Mouse (Mus musculus) embryonic facial prominence, embryonic 12.5 days (tissue): ENCODE measurements around the gene Zc3h18. TPM values are rescaled to one million over a fixed set of nuclear protein-coding genes. Genes with fewer than 3 reads are reported as not detected.

Experiments used
- ATAC-seq: fragments of 200-750 bp; cut with Nextera tagmentation; 2 replicates; pipeline ENCODE4 v1.8.0; 2017; ENCODE audit not compliant: insufficient number of reproducible peaks, insufficient read depth, low FRiP score, low TSS enrichment
- H3K27ac ChIP-seq: fragments of 300-500 bp; sonication (generic); 2 replicates; pipeline ENCODE4 v1.5.1; 2016; ENCODE audit warnings: mild to moderate bottlenecking
- H3K27me3 ChIP-seq: fragments of 300-500 bp; sonication (generic); 2 replicates; pipeline ENCODE4 v1.6.1; 2016; ENCODE audit warnings: mild to moderate bottlenecking, moderate library complexity
- H3K36me3 ChIP-seq: fragments of 300-500 bp; sonication (generic); 2 replicates; pipeline ENCODE4 v1.6.1; 2016; ENCODE audit warnings: mild to moderate bottlenecking
- H3K4me1 ChIP-seq: fragments of 300-500 bp; sonication (generic); 2 replicates; pipeline ENCODE4 v1.6.1; 2016
- H3K4me2 ChIP-seq: fragments of 300-500 bp; sonication (generic); replicated peaks from 2 replicates; pipeline ENCODE4 v1.6.1; 2016; ENCODE audit warnings: mild to moderate bottlenecking, moderate library complexity
- H3K4me3 ChIP-seq: fragments of 300-500 bp; sonication (generic); 2 replicates; pipeline ENCODE4 v1.5.1; 2016; ENCODE audit warnings: mild to moderate bottlenecking
- H3K9ac ChIP-seq: fragments of 300-500 bp; sonication (generic); 2 replicates; pipeline ENCODE4 v1.6.1; 2016; ENCODE audit warnings: mild to moderate bottlenecking, moderate library complexity
- H3K9me3 ChIP-seq: fragments of 300-500 bp; sonication (generic); 2 replicates; pipeline ENCODE4 v1.6.1; 2016; ENCODE audit warnings: mild to moderate bottlenecking, moderate library complexity
- WGBS: fragments of 180-500 bp; shearing (Covaris S2); methylation state at CpG from one replicate; pipeline ENCODE4 v1.1.7; 2016; 5-methylcytosine and 5-hydroxymethylcytosine counted together
- polyA plus RNA-seq: library from polyadenylated mRNA; unstranded; fragments of >200 nt; fragmentation: Nextera tagmentation; extraction: Ambion mirVana; gene quantifications from 2 replicates; pipeline ENCODE4 v1.2.1, GENCODE M21; 2016

The Zc3h18 gene
- 66.1 and 67.9 TPM in 2 replicates for polyA plus RNA-seq

DNA sequence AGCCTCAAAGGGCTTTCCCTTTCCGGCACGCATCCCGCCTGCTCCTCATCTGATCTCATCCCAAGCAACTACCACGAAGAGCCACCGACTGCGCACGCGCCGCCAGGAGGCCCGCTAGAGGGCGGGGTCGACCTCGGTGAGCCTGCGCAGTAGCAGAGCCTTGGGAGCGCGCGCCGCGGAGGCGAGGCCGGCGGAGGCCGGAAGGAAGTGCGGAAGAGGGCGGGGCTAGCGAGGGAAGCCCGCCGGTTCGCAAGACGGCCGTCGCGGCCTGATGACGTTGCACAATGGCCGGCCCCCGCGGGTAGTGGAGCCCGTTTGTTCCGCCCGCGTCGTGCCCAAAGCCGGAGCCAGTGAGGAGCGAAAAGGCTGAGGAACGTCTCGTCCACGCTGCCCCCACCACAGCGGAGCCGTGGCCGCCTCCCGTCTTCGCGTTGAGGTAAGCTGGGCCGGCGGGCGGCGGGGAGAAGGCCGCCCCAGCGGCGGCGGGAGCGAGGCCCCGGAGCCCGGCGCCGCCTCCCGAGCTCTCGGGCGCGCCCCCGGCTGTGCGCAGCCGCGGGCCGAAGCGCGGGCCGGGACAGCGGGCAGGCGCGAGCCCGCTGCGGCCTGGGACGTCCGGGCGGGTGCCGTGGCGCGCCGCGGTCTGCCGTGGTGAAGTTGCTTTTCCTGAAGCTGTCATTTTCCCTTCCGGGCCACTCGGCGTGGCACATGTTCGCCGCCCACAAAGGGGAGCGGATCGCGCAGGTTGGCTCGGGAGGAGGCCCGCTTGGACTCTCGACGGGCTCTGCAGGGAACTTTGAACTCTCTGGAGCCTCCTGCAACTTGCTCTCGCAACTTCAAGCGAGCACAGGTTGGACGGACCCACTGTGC, at the start of gene Zc3h18:
Gene Zc3h18, plus strand, starts transcription at position 245 of the 867 bp plus-strand sequence.
- no peaks in the 10 kb centered on the region for H3K27me3 ChIP-seq
- H3K9me3 ChIP-seq, result no peaks in the 10 kb centered on the region
- H3K27ac ChIP-seq, result peak within 1 kb of the TSS; percentile 92
- peak within 1 kb of the TSS; percentile 83 for H3K4me2 ChIP-seq
- peaks cover 14% of the 10 kb centered on the region; the same call in 1 of the 2 replicates for H3K36me3 ChIP-seq
- peaks cover 19% of the 10 kb centered on the region for H3K4me1 ChIP-seq
- H3K4me3 ChIP-seq, result peak within 1 kb of the TSS; percentile 91
- peak within 1 kb of the TSS; percentile 91 for H3K9ac ChIP-seq
- WGBS, result under 1% methylated on average over 106 of the region's 107 CpGs
- peak; percentile 94 for ATAC-seq

DNA sequence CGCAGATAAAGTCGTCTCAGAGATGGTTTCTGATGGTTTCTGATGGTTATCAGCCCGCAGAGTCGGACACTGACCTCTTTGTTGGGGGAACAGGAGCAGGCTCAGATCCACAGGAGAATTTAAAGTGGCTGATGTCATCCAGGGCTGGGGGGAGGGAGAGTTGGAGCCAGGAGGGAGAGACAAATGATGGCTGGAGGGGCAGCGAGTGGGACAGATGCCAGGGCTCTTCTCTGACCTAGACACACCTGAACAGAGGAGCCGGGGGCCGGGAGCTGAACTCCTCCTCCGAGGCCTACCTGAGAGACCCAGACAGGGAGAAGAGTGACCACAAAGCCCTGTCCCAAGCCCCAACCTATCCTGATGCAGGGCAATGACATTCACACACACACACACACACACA, 47.3 kb upstream of the Zc3h18 start:
- H3K9me3 ChIP-seq, result no peaks in the 10 kb centered on the region
- peaks cover 23% of the 10 kb centered on the region for H3K27me3 ChIP-seq
- no peak overlapping the region for H3K9ac ChIP-seq
- H3K4me3 ChIP-seq, result no peak overlapping the region
- no peak overlapping the region for H3K4me2 ChIP-seq
- ATAC-seq, result no peak
- H3K4me1 ChIP-seq, result peaks cover 10% of the 10 kb centered on the region; the same call in 1 of the 2 replicates
- H3K36me3 ChIP-seq, result peaks cover 5% of the 10 kb centered on the region; the same call in 1 of the 2 replicates
- 0 out of 2 replicates have a peak overlapping the region, but pooled peaks have one; percentile 1 for H3K27ac ChIP-seq
- WGBS, result 57% methylated on average over 8 of the region's 8 CpGs

DNA sequence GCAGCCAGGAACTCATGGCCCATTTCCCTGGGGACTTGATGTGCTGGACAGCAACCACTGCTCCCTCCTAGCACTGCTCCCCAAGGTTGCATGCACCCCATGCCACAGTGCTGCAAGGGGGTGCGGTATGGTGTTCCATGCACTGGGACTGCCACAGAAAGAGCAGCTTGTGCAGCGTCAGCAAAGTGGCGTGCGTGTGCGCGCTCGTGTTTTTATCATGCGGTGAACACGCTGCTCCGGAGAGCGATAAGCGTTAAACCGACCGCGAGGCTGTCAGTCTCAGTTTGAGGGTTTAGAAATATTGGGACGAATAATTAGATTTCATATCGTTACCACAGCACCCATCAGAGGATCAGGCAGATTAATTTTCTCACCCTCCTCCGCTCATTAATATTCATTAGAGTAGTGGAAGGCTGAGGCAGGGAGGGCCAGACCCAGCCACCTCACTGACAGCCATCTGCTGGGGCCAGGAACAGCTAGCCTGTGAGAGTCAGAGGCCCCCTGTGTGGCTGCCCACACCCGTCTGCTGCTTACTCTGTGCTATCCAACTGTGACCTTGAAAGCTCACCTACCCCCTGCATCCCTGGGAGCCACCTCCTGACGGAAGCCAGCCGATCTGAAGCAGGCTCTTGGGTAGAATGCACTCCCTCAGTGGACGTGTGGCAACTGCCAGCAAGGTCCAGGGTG, 46.7 kb upstream of the Zc3h18 start:
- 80% methylated on average over 22 of the region's 22 CpGs for WGBS
- H3K4me1 ChIP-seq, result peaks cover 10% of the 10 kb centered on the region; the same call in 1 of the 2 replicates
- no peaks in the 10 kb centered on the region for H3K9me3 ChIP-seq
- no peak for ATAC-seq
- 0 out of 2 replicates have a peak overlapping the region, but pooled peaks have one; percentile 1 for H3K27ac ChIP-seq
- H3K4me3 ChIP-seq, result no peak overlapping the region
- H3K9ac ChIP-seq, result no peak overlapping the region
- peaks cover 30% of the 10 kb centered on the region for H3K27me3 ChIP-seq
- H3K36me3 ChIP-seq, result peaks cover 5% of the 10 kb centered on the region; the same call in 1 of the 2 replicates
- no peak overlapping the region for H3K4me2 ChIP-seq

DNA sequence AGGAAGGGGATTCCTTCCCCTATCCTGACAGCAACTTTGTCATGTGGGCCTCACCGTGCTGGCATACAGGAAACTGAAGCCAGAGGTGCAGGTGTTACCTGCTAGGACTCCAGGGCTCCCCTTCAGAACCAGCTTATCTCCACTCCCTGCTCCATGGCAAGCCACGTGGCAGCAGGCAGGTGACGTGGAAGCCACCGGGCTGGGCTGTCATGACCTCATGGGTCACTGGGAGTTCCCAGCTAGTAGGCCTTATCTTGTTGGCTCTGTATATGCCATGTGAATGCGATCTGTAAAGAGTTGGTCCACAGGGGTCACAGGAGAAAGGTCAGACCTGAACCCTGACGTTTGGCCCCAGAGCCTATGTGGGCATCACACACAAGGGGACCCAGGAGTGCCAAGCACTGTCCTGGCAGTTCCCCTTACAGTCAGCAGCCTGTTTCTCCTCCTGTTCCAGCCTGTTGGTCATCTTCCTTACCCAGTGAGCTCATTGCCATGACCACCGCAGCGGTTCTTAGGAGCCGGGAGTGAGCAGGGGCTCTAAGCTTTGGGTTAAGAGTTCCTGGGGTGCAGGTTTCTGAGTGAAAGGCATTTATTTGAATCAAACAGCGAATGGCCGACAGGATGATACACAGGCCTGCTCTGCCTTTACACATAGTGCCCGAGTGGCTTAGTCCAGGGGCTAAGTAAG, 45.8 kb upstream of the Zc3h18 start:
- 76% methylated on average over 12 of the region's 12 CpGs for WGBS
- peaks cover 12% of the 10 kb centered on the region; the same call in 1 of the 2 replicates for H3K4me1 ChIP-seq
- H3K4me2 ChIP-seq, result no peak overlapping the region
- no peak overlapping the region for H3K27ac ChIP-seq
- no peak for ATAC-seq
- H3K36me3 ChIP-seq, result peaks cover 14% of the 10 kb centered on the region; the same call in 1 of the 2 replicates
- H3K9me3 ChIP-seq, result no peaks in the 10 kb centered on the region
- peaks cover 32% of the 10 kb centered on the region for H3K27me3 ChIP-seq
- no peak overlapping the region for H3K9ac ChIP-seq
- no peak overlapping the region for H3K4me3 ChIP-seq

DNA sequence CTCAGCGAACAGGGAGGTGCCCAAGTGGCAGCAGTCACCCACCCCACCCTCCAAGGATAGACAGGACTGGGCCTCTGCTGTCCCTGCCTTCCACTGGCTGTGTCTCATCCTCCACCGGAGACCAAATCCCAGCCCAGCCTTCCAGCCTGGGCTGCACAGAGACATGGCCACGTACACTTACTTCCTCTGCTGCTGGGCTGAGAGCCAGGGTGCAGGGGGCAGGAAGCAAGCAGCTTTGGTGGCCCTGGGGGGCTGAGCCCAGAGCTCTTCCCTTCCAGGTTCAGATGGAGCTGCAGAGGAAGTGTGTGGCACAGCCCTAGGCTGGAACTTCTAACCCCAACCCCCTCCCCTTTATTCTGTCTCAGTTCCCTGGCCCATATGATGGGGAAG, 45.3 kb upstream of the Zc3h18 start:
- Histone ChIP-seq H3K9me3 (no peaks in the 10 kb centered on the region), H3K4me1 (peaks cover 10% of the 10 kb centered on the region; the same call in 1 of the 2 replicates), H3K27me3 (peaks cover 33% of the 10 kb centered on the region), H3K36me3 (peaks cover 14% of the 10 kb centered on the region; the same call in 1 of the 2 replicates), H3K4me2 (no peak overlapping the region), H3K27ac (no peak overlapping the region), H3K9ac (no peak overlapping the region), H3K4me3 (no peak overlapping the region)
- ATAC-seq, result no peak
- 49% methylated on average over 3 of the region's 3 CpGs for WGBS

DNA sequence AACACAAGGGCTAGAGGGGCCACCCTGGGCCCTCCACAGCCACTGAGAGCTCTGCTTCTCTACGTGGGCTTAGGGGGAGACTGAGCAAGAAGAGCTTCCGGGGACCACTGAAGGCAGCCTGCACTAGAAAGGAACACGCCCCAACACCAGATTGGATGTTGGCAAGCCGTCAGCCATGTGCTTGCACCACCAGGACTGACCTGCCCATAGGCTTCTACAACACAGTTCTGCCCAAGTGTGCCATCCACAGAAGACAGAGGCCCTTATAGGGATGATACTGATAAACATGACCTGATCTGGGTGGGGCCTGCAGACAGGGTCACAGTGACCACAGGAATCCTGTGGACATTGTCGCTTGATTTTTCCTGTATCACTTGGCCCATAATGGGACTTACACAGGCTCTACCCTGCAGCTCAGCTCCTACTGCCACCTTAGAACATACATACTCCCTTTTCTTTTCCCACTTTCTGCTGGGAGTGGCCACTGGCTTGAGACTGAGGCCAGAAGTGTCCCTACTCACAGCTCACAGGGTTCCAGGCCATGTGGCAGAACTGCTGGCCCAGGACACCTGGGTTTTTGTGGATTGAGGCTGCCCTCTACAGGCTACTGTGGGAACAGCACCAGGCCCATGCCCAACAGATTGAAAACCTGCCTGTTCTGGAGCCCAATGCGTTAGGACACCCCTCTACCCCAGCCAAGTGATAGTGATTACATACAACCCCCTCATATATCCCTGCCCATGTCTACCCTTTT, 43.5 kb upstream of the Zc3h18 start:
- H3K9ac ChIP-seq, result no peak overlapping the region
- no peak for ATAC-seq
- H3K27me3 ChIP-seq, result peaks cover 43% of the 10 kb centered on the region
- peaks cover 14% of the 10 kb centered on the region; the same call in 1 of the 2 replicates for H3K36me3 ChIP-seq
- no peak overlapping the region for H3K27ac ChIP-seq
- H3K4me1 ChIP-seq, result peaks cover 18% of the 10 kb centered on the region; the same call in 1 of the 2 replicates
- 70% methylated on average over 6 of the region's 6 CpGs for WGBS
- no peak overlapping the region for H3K4me3 ChIP-seq
- H3K4me2 ChIP-seq, result no peak overlapping the region
- H3K9me3 ChIP-seq, result no peaks in the 10 kb centered on the region

DNA sequence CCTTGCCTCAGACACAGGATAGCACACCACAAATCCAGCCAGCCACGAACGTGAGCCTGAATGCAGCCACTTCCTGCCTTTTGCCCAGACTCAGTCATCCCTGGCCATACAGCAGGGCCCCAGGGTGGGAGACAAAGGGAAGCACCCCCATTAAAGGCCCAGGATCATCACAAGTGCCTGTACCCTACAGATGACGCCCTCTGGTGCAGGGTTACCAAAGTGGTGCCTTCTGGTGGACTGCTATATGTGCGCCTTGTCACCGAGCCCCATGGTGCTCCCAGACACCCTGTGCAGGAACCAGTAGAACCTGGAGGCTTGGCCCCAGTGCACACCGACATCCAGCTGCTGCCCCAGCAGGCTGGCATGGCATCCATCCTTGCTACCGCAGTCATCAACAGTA, 42.9 kb upstream of the Zc3h18 start:
- no peak overlapping the region for H3K4me2 ChIP-seq
- 77% methylated on average over 7 of the region's 7 CpGs for WGBS
- ATAC-seq, result no peak
- H3K27me3 ChIP-seq, result peaks cover 49% of the 10 kb centered on the region
- H3K4me3 ChIP-seq, result no peak overlapping the region
- H3K27ac ChIP-seq, result no peak overlapping the region
- H3K9me3 ChIP-seq, result no peaks in the 10 kb centered on the region
- no peak overlapping the region for H3K9ac ChIP-seq
- peaks cover 14% of the 10 kb centered on the region; the same call in 1 of the 2 replicates for H3K36me3 ChIP-seq
- H3K4me1 ChIP-seq, result peaks cover 18% of the 10 kb centered on the region; the same call in 1 of the 2 replicates

DNA sequence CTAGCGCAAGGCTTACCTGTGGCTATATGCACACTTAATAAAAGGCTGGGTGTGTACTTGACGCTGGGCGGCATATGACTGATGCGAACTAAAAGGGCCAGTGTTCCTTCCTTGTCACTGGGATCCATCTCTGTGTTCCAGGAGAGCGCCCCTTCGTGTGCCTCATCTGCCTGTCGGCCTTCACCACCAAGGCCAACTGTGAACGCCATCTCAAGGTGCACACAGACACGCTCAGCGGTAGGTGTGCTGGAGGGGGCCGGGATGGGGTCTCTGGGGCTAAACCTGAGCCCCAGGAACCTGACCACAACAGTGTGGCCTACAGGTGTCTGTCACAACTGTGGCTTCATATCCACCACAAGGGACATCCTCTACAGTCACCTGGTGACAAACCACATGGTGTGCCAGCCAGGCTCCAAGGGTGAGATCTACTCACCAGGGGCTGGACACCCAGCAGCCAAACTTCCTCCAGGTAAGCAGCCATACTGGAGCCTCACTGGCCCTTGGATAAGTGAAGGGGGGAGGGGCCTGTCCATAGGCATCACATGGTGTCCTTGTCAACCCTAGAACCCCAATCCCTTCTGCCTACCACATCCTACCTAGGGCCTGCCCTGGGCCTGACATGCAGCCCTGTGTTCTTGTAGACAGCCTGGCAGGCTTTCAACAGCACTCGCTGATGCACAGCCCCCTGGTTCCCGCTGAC, 41.5 kb upstream of the Zc3h18 start:
- H3K4me3 ChIP-seq, result peak overlapping the region; percentile 57; the same call in 1 of the 2 replicates
- no peak overlapping the region for H3K9ac ChIP-seq
- H3K27me3 ChIP-seq, result peaks cover 51% of the 10 kb centered on the region
- peak overlapping the region; percentile 94; the same call in 1 of the 2 replicates for H3K4me2 ChIP-seq
- H3K9me3 ChIP-seq, result no peaks in the 10 kb centered on the region
- no peak for ATAC-seq
- H3K27ac ChIP-seq, result no peak overlapping the region
- 80% methylated on average over 13 of the region's 13 CpGs for WGBS
- peaks cover 17% of the 10 kb centered on the region; the same call in 1 of the 2 replicates for H3K4me1 ChIP-seq
- H3K36me3 ChIP-seq, result peaks cover 14% of the 10 kb centered on the region; the same call in 1 of the 2 replicates

DNA sequence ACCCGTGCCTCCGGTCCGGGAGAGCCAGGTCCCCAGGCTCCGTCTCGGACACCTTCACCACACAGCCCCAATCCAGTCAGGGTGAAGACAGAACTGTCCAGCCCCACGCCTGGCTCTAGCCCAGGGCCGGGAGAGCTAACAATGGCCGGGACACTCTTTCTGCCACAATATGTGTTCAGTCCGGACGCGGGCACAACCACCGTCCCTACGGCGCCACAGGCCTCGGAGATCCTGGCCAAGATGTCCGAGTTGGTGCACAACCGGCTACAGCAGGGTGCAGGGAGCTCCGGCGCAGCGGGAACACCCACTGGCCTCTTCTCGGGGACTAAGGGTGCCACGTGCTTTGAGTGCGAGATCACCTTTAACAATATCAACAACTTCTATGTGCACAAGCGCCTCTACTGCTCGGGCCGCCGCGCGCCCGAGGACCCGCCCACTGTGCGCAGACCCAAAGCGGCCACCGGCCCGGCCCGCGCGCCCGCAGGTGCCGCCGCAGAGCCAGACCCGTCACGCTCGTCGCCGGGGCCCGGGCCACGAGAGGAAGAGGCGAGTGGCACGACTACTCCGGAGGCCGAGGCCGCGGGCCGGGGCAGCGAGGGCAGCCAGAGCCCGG, 40.7 kb upstream of the Zc3h18 start:
- Histone ChIP-seq H3K4me3 (peak overlapping the region; percentile 57), H3K4me2 (peak overlapping the region; percentile 94), H3K27ac (no peak overlapping the region), H3K9ac (peak overlapping the region; percentile 46), H3K36me3 (peaks cover 14% of the 10 kb centered on the region; the same call in 1 of the 2 replicates), H3K9me3 (no peaks in the 10 kb centered on the region), H3K27me3 (peaks cover 51% of the 10 kb centered on the region), H3K4me1 (peaks cover 14% of the 10 kb centered on the region; the same call in 1 of the 2 replicates)
- 9% methylated on average over 57 of the region's 57 CpGs for WGBS
- no peak for ATAC-seq
